Mouse (Mus musculus) layer of hippocampus, adult 6 months (tissue): ENCODE data around the gene Gm21988. TPM values are rescaled to one million over a fixed set of nuclear protein-coding genes. Genes with fewer than 3 reads are reported as not detected.

Experiments
- long read RNA-seq, 2 experiments: library from polyadenylated mRNA; unstranded; transcript quantifications; one replicate each; pipeline ENCODE4 v2.0.0; 2019 to 2020
- microRNA-seq: library from miRNA; unstranded; fragments of <30 nt; microRNA quantifications from one replicate; pipeline ENCODE4 v1.2.0, GENCODE M21; 2020
- polyA plus RNA-seq: library from polyadenylated mRNA; unstranded; fragments of <200 nt; fragmentation: Nextera tagmentation; gene quantifications from 2 replicates; pipeline ENCODE4 v1.2.3, GENCODE M21; 2021

The Gm21988 gene
- polyA plus RNA-seq, result 16.6 and 17.2 TPM in 2 replicates
- long read RNA-seq, experiment 1, partial matches to known transcripts, result 29 of 37 reads
- long read RNA-seq, experiment 1, other reads (novel, unspliced or antisense), result 7 of 37 reads
- long read RNA-seq, experiment 2, partial matches to known transcripts, result 2 of 12 reads
- long read RNA-seq, experiment 2, other reads (novel, unspliced or antisense), result 9 of 12 reads

DNA sequence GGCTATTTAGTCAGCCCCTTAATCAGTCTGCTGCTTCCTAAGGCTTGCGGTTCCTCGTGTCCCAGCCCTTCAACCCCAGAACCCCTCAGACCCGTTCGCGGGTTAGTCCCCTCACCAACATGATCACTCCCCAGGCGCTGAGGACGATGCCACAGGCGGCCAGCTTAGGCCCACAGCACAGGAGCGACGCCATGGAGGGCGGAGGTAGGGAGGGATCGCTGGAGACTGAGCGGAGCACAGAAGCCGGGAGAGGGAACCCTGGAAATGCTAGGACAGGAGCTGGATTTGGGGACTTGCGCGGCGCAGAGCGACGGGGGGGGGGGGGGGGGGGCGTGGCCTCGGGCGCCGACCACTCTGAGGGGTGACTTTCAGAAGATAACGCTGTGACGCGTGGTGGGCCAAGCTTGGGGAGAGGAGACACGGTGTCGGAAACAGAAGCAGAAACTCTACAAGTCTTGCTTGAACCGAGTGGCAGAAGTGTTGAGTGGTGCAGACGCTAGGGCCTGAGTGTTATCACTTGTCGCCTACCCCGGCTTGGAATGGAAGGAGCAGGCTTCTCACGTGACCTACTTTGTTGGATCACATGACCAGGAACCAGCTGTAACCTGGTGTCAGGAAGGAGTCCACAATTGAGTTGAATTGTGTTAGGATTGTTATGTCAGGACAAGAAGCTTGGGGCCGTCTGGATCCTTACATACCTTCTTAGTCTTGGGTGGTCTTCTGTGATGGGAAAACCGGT lies at the start of gene Gm21988, which contains the start of gene Rnasek:
Gene Gm21988, minus strand, starts transcription at position 290 of the 739 bp plus-strand sequence.
Gene Rnasek, minus strand, starts transcription at position 302 of the 739 bp plus-strand sequence.

DNA sequence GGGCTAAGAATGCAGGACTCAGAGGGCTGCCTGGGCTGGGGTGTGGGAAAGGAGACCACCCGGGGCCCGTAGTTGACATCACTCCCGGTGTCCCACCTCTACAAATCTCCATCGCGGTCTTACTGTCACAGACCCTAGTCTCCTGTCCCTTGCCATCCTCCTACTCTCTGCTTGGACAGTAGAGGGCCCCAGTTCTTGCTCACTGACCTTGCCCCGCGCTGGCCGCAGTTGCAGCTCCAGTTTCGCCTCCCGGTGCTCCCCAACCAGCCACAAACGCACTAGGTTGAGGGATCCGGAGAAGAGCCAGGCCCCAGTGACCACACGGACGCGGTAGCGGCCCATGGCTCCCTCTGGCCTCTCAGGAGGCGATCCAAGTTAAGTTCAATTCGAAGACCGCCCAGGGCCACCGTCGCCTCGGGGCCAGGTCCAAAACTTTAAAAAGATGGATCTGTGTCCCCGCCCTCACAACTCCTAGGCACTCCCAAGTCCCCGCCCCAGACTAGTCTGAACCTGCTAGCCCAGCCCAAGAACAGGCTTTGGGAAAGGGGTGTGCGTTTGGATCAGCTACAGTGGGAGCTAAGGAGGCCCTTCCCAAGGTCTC lies 15.4 kb upstream of the Gm21988 start, which contains the start of gene Alox12:
Gene Alox12, minus strand, starts transcription at position 423 of the 601 bp plus-strand sequence.

DNA sequence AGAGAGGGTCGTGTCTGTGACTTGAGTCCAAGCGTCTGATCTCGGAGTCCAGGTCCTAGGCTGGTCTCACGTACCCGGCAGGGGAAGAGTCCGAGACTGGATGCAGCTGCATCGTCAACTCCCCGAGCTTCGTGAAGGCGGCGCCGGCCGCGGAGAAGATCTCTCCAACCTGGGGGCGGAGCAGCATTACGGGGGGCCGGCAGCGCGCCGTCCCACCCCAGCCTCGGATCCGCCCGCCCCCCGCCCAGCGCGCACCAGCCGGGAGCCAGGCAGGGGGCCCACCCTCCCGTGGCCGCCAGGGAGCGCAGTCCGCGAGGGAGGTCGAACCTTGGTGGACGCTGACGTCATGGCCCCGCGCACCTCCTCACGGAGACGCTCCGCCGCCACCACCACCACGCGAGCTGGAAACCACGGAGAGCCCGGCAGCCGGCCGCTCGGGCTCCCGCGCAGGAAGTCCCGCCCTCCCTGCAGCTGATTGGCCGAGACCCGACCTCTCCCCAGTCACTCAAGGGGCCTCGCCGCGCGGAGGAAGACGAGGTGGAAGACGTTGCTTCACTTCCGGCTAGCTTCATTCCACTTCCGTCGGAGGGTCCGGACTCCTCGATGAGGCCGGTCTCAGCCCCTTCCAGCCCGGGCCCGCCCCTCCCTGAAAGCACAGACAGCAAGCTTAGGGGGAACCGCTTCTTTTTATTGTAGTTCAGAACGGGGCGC lies 2.0 kb downstream of the Gm21988 start, which contains the start of gene 0610010K14Rik:
Gene 0610010K14Rik, minus strand, starts transcription at position 458 of the 711 bp plus-strand sequence.

DNA sequence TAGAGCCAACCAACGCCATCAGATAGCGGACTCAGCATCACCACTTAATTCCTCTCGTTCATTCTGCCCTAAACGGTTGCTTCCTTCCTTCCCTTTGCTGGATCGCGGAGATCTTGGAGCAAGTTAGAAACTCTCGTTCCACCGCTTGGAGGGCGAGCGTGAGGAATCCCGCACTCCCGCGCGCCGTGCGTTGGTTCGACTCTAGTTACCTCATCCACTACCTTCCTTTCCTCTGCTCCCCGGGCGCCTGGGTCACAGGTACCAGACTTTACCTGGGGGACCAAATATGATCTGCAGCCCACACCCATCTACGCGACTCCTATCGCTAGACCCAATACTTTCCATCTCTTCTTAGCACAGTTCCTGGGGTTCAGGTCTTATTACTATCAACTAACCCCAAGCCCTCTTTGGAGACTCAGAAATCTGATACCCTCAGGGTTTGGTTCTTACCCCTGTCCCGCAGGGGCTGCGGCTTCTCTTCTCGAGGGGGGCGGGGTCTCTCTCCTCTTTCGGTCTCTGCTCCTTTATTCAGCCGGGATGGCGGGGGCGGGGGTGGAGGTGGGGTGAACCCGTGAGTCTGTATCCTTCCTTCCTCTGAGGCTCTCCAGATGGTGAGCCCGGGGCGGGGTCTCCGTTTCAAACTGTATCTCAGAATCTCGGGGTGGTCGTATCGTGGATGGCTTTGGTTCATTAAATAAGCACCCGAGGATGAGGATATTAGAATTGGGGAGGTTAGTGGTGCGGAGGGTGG lies 10.2 kb downstream of the Gm21988 start, which contains the start of gene Bcl6b:
Gene Bcl6b, minus strand, starts transcription at position 539 of the 751 bp plus-strand sequence.

DNA sequence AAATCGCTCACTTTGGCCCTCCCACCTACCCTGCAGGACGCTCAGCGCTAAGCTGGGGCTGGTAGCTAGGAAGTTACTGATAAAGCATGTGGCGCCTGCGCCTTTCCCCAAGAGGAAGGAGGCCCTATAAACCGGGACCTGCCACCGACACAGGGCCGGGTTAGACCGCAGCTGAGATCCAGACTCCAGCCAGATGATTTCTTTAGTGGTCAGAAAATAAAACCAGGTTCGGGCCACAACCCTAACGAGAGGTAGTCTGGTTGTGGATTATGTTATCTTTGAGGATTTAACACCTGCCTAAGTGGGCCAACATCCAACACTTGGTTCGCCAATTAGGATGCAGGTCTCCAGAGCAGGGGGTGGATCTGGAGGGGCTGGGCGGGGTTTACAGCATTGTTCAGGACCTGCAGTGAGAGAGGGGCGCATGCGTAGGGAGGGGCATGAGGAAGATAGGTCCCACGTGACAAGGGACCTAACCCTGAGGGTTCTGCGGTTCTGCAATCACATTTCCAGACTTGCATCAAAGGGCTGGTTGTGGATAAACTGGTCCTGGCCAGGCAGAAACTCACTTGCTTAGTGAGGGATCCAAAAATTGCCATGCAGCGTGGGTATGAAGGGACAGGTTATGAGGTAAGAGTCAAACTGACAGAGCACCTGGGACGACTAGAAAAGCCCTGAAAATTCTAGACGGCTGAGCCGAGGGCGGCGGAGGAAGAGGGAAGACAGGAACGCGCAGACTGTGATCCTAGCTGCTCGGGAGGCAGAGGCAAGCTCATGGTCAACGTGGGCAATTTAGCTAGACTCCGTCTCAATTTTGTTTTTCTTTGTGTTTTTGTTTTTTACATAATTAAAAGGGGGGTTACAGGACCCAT lies 18.7 kb downstream of the Gm21988 start, which contains the start of gene Slc16a13:
Gene Slc16a13, minus strand, starts transcription at position 334 of the 872 bp plus-strand sequence.

DNA sequence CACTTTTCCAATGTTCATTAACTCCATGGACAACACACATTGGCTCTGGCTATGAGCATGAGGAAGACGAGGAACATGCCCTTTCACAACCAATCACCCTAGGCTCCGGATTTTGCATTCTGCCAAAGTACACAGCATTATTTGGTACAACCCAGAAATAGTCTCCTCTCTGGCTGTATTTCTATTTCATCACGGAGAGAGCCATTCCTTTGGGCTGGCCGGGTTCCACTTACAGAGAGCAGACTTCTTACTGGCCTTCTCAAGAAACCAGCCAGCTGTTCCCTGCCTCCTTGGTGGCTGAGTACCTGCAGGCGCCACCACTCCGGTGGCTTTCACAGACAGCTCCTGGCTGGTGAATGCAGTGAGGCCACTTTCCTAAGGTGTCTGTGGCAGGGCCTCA lies 27.2 kb downstream of the Gm21988 start, which contains the start of gene Slc16a11:
Gene Slc16a11, plus strand, starts transcription at position 330 of the 400 bp plus-strand sequence.

Small RNAs within 50 kb of the gene (microRNA-seq; reads per million reads assigned to microRNA genes)
- gene Mir195a (2,093 reads per million, percentile 87 among the genes with 10 or more reads in this experiment), gene Mir497 (not detected), gene Mir497b (not detected)

Other genes with a start within 250 kb of the Gm21988 start
- gene Gabarap, start 248.7 kb downstream of the Gm21988 start, polyA plus RNA-seq, result 359 and 408 TPM in 2 replicates
- 8.8 and 10.5 TPM in 2 replicates for gene Phf23, start 244.1 kb downstream of the Gm21988 start, polyA plus RNA-seq
- gene Dvl2, start 239.2 kb downstream of the Gm21988 start, polyA plus RNA-seq, result 1.4 and 1.7 TPM in 2 replicates
- 61.5 and 64.6 TPM in 2 replicates for gene Acadvl, start 224.4 kb downstream of the Gm21988 start, polyA plus RNA-seq
- 64.5 and 70.1 TPM in 2 replicates for gene Dlg4, start 222.9 kb downstream of the Gm21988 start, polyA plus RNA-seq
- gene Asgr1, start 185.7 kb downstream of the Gm21988 start, polyA plus RNA-seq, result 0.48 and 2.2 TPM in 2 replicates
- gene Asgr2, start 147.2 kb downstream of the Gm21988 start, polyA plus RNA-seq, result not detected in 2 replicates
- 0.34 and 0.46 TPM in 2 replicates for gene Mgl2, start 109.5 kb downstream of the Gm21988 start, polyA plus RNA-seq
- 0.34 and 0.69 TPM in 2 replicates for gene Clec10a, start 83.6 kb downstream of the Gm21988 start, polyA plus RNA-seq
- gene Slc16a11, start 27.1 kb downstream of the Gm21988 start, polyA plus RNA-seq, result 4.8 and 6.3 TPM in 2 replicates
- 2.4 and 3.5 TPM in 2 replicates for gene Slc16a13, start 18.8 kb downstream of the Gm21988 start, polyA plus RNA-seq
- 0.25 and 0.31 TPM in 2 replicates for gene Bcl6b, start 10.0 kb downstream of the Gm21988 start, polyA plus RNA-seq
- 75.4 and 84.9 TPM in 2 replicates for gene 0610010K14Rik, start 1.9 kb downstream of the Gm21988 start, polyA plus RNA-seq
- 921 and 941 TPM in 2 replicates for gene Rnasek, start within 50 bp of the Gm21988 start, polyA plus RNA-seq
- gene Alox12, start 15.5 kb upstream of the Gm21988 start, polyA plus RNA-seq, result 0.28 and 0.30 TPM in 2 replicates
- gene Alox12e, start 82.8 kb upstream of the Gm21988 start, polyA plus RNA-seq, result 0.25 and 0.55 TPM in 2 replicates
- gene Alox15, start 112.2 kb upstream of the Gm21988 start, polyA plus RNA-seq, result not detected in 2 replicates
- gene Pelp1, start 170.2 kb upstream of the Gm21988 start, polyA plus RNA-seq, result 7.1 and 10.1 TPM in 2 replicates
- 4.8 and 6.1 TPM in 2 replicates for gene Arrb2, start 192.8 kb upstream of the Gm21988 start, polyA plus RNA-seq
- gene Med11, start 212.1 kb upstream of the Gm21988 start, polyA plus RNA-seq, result 19.1 and 19.8 TPM in 2 replicates
- gene Zmynd15, start 219.6 kb upstream of the Gm21988 start, polyA plus RNA-seq, result 0.06 and 0.13 TPM in 2 replicates
- 1.9 and 3.4 TPM in 2 replicates for gene Cxcl16, start 220.2 kb upstream of the Gm21988 start, polyA plus RNA-seq